Mouse (Mus musculus) heart, embryonic 14.5 days (tissue): ENCODE data around the gene C8b. TPM values are rescaled to one million over a fixed set of nuclear protein-coding genes. Genes with fewer than 3 reads are reported as not detected.

ENCODE experiments used
- ATAC-seq: fragments of 200-750 bp; cut with Nextera tagmentation; 2 replicates; pipeline ENCODE4 v1.8.0; 2017; ENCODE audit warnings: low read depth, moderate TSS enrichment; ENCODE audit not compliant: insufficient number of reproducible peaks, insufficient read depth, low FRiP score
- H3K27ac ChIP-seq, 2 experiments: fragments of 200-500 bp in 1 of 2; fragments of 300-500 bp in 1 of 2; sonication (generic) in 1 of 2; replicated peaks in 1 of 2; 2 replicates each; pipeline ENCODE4 v1.5.1; 2012 to 2014; ENCODE audit warnings: low read depth in 2 of 2, low read length in 2 of 2, control low read depth in 1 of 2, mild to moderate bottlenecking in 1 of 2, mixed read lengths in 1 of 2; ENCODE audit not compliant: control insufficient read depth in 1 of 2, insufficient read depth in 1 of 2
- H3K27me3 ChIP-seq: fragments of 300-500 bp; sonication (generic); 2 replicates; pipeline ENCODE4 v1.6.1; 2014; ENCODE audit warnings: mild to moderate bottlenecking, low read length, control low read depth; ENCODE audit not compliant: control insufficient read depth, insufficient read depth
- H3K36me3 ChIP-seq: fragments of 300-500 bp; sonication (generic); 2 replicates; pipeline ENCODE4 v1.6.1; 2014; ENCODE audit warnings: mild to moderate bottlenecking, control low read depth, low read length, mixed read lengths; ENCODE audit not compliant: control insufficient read depth, insufficient read depth
- H3K4me1 ChIP-seq, 2 experiments: fragments of 200-500 bp in 1 of 2; fragments of 300-500 bp in 1 of 2; sonication (generic) in 1 of 2; 2 replicates each; pipeline ENCODE4 v1.6.1; 2012 to 2014; ENCODE audit warnings: low read length in 2 of 2, control low read depth in 1 of 2, mixed read lengths in 1 of 2; ENCODE audit not compliant: control insufficient read depth in 2 of 2, insufficient read depth in 2 of 2
- H3K4me2 ChIP-seq: fragments of 300-500 bp; sonication (generic); 2 replicates; pipeline ENCODE4 v1.6.1; 2014; ENCODE audit warnings: mild to moderate bottlenecking, low read length
- H3K4me3 ChIP-seq, 2 experiments: fragments of 200-500 bp in 1 of 2; fragments of 300-500 bp in 1 of 2; sonication (generic) in 1 of 2; 2 replicates each; pipeline ENCODE4 v1.5.1; 2012 to 2014; ENCODE audit warnings: low read length in 2 of 2, mild to moderate bottlenecking in 2 of 2, control low read depth in 1 of 2, low read depth in 1 of 2, moderate library complexity in 1 of 2; ENCODE audit not compliant: control insufficient read depth in 1 of 2, insufficient read depth in 1 of 2
- H3K9ac ChIP-seq: fragments of 300-500 bp; sonication (generic); 2 replicates; pipeline ENCODE4 v1.6.1; 2014; ENCODE audit warnings: mild to moderate bottlenecking, low read length
- H3K9me3 ChIP-seq: fragments of 300-500 bp; sonication (generic); 2 replicates; pipeline ENCODE4 v1.6.1; 2016; ENCODE audit warnings: low read length, control low read depth; ENCODE audit not compliant: control insufficient read depth
- WGBS: fragments of 180-500 bp; shearing (Covaris S2); extraction: QIAGEN DNeasy Blood & Tissue Kit; methylation state at CpG from one replicate; pipeline ENCODE4 v1.1.7; 2014; 5-methylcytosine and 5-hydroxymethylcytosine counted together
- polyA plus RNA-seq: library from polyadenylated mRNA; unstranded; fragments of >200 nt; fragmentation: Nextera tagmentation; extraction: Ambion mirVana; gene quantifications from 2 replicates; pipeline ENCODE4 v1.2.1, GENCODE M21; 2014

Gene C8b
- polyA plus RNA-seq: not detected in 2 replicates

- no peak for ATAC-seq
- H3K27ac ChIP-seq: no peak within 1 kb of the TSS
- no peaks in the 10 kb centered on the region for H3K27me3 ChIP-seq
- no peak within 1 kb of the TSS for H3K9ac ChIP-seq
- H3K4me1 ChIP-seq: no peaks in the 10 kb centered on the region
- no peaks in the 10 kb centered on the region for H3K9me3 ChIP-seq
- 84% methylated on average over 8 of the region's 8 CpGs for WGBS
- H3K4me3 ChIP-seq: no peak within 1 kb of the TSS
- no peak within 1 kb of the TSS for H3K4me2 ChIP-seq
- H3K36me3 ChIP-seq: no peaks in the 10 kb centered on the region
Measured at GRCm38 (mm10) chr4:104766065-104766464, at the start of gene C8b. TSS of gene C8b (plus strand) at chr4:104766317.

GRCm38 (mm10) chr4:104716506-104716905 lies 49.6 kb upstream of the C8b start:
- Histone ChIP-seq H3K9ac (no peak overlapping the region), H3K4me1 (peaks cover 6 to 8% of the 10 kb centered on the region in 2 experiments; a peak in 1 of 4 replicates), H3K9me3 (no peaks in the 10 kb centered on the region), H3K27me3 (no peaks in the 10 kb centered on the region), H3K4me3 (no peak overlapping the region), H3K4me2 (no peak overlapping the region), H3K36me3 (no peaks in the 10 kb centered on the region), H3K27ac (no peak overlapping the region)
- ATAC-seq: no peak
- WGBS: 58% methylated on average over 1 of the region's 1 CpGs

- Histone ChIP-seq H3K4me3 (no peak overlapping the region), H3K4me1 (peaks cover 6 to 8% of the 10 kb centered on the region in 2 experiments; a peak in 2 of 4 replicates), H3K9me3 (no peaks in the 10 kb centered on the region), H3K27ac (no peak overlapping the region), H3K4me2 (no peak overlapping the region), H3K9ac (no peak overlapping the region), H3K36me3 (no peaks in the 10 kb centered on the region), H3K27me3 (no peaks in the 10 kb centered on the region)
- ATAC-seq: no peak
- WGBS: 64% methylated on average over 13 of the region's 13 CpGs
Measured at GRCm38 (mm10) chr4:104718973-104719795, 46.9 kb upstream of the C8b start.

- no peak overlapping the region for H3K4me2 ChIP-seq
- H3K27ac ChIP-seq: no peak overlapping the region
- H3K9me3 ChIP-seq: no peaks in the 10 kb centered on the region
- H3K27me3 ChIP-seq: no peaks in the 10 kb centered on the region
- no peaks in the 10 kb centered on the region for H3K36me3 ChIP-seq
- ATAC-seq: no peak
- H3K9ac ChIP-seq: no peak overlapping the region
- WGBS: 56% methylated on average over 6 of the region's 6 CpGs
- peaks cover 6% of the 10 kb centered on the region in 2 experiments; a peak in 2 of 4 replicates for H3K4me1 ChIP-seq
- no peak overlapping the region for H3K4me3 ChIP-seq
Measured at GRCm38 (mm10) chr4:104723527-104724045, 42.5 kb upstream of the C8b start.

GRCm38 (mm10) chr4:104724258-104724657 lies 41.9 kb upstream of the C8b start:
- no peak overlapping the region for H3K4me2 ChIP-seq
- WGBS: 74% methylated on average over 5 of the region's 5 CpGs
- H3K4me1 ChIP-seq: peaks cover 7 to 12% of the 10 kb centered on the region in 2 experiments; a peak in 3 of 4 replicates
- no peak overlapping the region for H3K27ac ChIP-seq
- no peak overlapping the region for H3K4me3 ChIP-seq
- no peak overlapping the region for H3K9ac ChIP-seq
- no peaks in the 10 kb centered on the region for H3K36me3 ChIP-seq
- no peaks in the 10 kb centered on the region for H3K9me3 ChIP-seq
- no peak for ATAC-seq
- H3K27me3 ChIP-seq: no peaks in the 10 kb centered on the region

- Histone ChIP-seq H3K4me3 (no peak overlapping the region), H3K9ac (no peak overlapping the region), H3K27me3 (no peaks in the 10 kb centered on the region), H3K9me3 (no peaks in the 10 kb centered on the region), H3K4me1 (peaks cover 4 to 8% of the 10 kb centered on the region in 2 experiments; a peak in 3 of 4 replicates), H3K27ac (no peak overlapping the region), H3K36me3 (no peaks in the 10 kb centered on the region), H3K4me2 (no peak overlapping the region)
- WGBS: 50% methylated on average over 3 of the region's 3 CpGs
- no peak for ATAC-seq
Measured at GRCm38 (mm10) chr4:104725673-104726072, 40.4 kb upstream of the C8b start.

GRCm38 (mm10) chr4:104729185-104729584 lies 36.9 kb upstream of the C8b start:
- H3K27me3 ChIP-seq: no peaks in the 10 kb centered on the region
- H3K9me3 ChIP-seq: no peaks in the 10 kb centered on the region
- no peak overlapping the region for H3K27ac ChIP-seq
- H3K4me1 ChIP-seq: peaks cover 4 to 8% of the 10 kb centered on the region in 2 experiments; a peak in 3 of 4 replicates
- H3K36me3 ChIP-seq: no peaks in the 10 kb centered on the region
- no peak for ATAC-seq
- no peak overlapping the region for H3K9ac ChIP-seq
- WGBS: 14% methylated on average over 8 of the region's 8 CpGs
- no peak overlapping the region for H3K4me3 ChIP-seq
- no peak overlapping the region for H3K4me2 ChIP-seq
